Mouse (Mus musculus) spleen, adult 2 months (tissue): Measurements from ENCODE around the gene Lrrc8c.

Source experiments
- CTCF ChIP-seq: fragments of 200-500 bp; IDR thresholded peaks from 2 replicates; pipeline ENCODE4 v1.5.1; 2011; ENCODE audit warnings: mild to moderate bottlenecking, inconsistent platforms; ENCODE audit not compliant: insufficient read depth, insufficient read length, insufficient replicate concordance; ENCODE audit errors: extremely low read depth
- POLR2A ChIP-seq: fragments of 200-500 bp; IDR thresholded peaks from 2 replicates; pipeline ENCODE4 v1.6.1; 2011; ENCODE audit warnings: low read depth, low read length, inconsistent platforms

- TF ChIP-seq CTCF (no peak), POLR2A (no peak)
Measured at GRCm38 (mm10) chr5:105530576-105530975, 11.4 kb downstream of the Lrrc8c start.
